Mouse (Mus musculus): ENCODE results near the gene Plxna3.
"Not testable (repeated sequence)": the region's sequence is repeated elsewhere in the genome, so short reads cannot be mapped to it uniquely, and the experiment has no call there.

Gene Plxna3

DNA sequence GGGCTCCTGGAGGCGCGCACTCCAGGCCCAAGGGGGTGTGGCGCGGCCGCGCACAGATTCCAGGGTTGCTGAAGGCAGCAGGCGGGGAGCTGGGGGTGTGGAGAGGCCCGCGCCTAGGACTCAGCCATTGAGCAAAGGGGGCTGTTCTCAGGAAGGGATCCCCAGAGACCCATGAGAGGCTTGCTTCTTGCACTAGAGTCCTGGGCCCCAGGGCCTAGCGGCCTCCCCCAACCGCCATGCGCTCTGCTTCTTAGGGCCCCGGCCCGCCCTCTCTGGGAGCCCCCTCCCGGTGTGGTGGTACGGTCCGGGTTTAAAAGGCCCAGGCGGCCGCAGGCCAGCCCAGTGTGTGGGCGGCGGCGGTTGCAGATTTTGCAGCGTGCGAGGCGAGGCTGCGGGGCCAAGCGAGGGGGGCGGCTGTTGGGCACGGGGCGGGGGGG lies at the start of gene Plxna3:
Gene Plxna3, plus strand, starts transcription at position 342 of the 437 bp plus-strand sequence.
- DNase-seq = peak; percentile 45 to 59

DNA sequence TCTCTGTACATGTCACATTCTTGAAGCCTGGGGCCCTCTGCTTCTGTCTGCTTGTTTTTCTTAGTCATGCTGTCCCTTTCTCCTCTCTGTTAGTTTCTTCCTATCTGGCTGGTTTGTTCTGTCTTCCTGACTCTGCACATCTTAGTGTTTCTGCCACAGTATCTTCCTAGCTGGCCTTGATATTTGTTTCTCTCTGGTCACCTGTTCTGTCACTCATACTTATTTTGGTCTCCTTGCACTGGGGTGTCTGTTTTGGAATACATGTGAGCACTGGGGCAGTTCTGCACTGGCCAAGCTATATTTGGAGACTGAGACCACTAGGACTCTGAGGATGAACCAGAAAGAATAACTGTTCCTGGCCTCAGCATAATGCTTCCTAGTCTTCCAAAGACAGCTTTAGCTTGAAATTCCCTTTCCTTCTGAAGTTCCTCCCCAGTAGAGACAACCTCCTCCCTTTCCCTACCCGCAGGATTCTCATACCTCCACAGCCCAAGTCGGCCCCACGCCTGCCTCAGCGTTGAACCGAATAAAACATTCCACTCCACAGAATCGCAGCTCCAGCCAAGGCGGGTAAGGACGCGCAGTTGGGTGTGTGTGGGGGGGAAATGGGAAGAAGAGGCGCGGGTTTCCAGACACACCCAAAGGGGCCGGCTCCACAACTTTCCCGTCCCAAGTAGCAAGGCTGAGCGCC lies 47.7 kb upstream of the Plxna3 start:
- no peak for DNase-seq

DNA sequence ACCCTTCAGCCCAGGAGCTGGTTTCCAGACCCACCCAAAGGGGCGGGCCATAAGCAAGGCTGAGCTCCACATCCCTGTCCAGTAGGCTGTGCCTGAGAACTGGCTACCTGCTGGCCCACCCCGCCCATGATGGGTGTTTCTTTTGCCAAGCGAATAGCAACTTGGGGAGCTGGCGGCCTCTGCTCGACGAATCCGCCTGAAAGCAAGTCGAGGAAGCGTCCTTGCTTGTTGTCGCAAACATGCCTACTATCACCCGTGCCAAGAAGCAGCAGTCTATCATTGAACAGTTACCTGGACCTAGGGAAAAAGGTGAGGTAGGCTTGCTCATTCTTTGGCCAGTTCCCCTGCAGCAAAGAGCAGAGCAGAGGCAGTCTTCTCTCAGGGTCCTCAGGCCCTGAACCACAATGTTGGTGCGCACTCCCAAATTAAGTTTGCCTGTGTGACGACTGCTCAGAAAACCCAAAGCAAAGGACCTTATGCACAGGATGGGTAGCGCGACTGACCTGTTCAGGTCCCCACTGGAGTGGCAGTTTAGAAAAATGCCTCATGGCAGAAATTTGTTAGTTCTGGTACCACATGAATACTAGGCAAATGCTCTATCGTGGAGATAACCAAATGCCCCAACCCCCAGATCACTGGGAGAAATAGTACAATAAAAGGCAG lies 47.0 kb upstream of the Plxna3 start, which contains the start of the genes Taz and Dnase1l1:
Gene Taz, plus strand, starts transcription at position 181 of the 663 bp plus-strand sequence.
Gene Dnase1l1, minus strand, starts transcription at position 606 of the 663 bp plus-strand sequence.
- peak; percentile 46 to 69 for DNase-seq

DNA sequence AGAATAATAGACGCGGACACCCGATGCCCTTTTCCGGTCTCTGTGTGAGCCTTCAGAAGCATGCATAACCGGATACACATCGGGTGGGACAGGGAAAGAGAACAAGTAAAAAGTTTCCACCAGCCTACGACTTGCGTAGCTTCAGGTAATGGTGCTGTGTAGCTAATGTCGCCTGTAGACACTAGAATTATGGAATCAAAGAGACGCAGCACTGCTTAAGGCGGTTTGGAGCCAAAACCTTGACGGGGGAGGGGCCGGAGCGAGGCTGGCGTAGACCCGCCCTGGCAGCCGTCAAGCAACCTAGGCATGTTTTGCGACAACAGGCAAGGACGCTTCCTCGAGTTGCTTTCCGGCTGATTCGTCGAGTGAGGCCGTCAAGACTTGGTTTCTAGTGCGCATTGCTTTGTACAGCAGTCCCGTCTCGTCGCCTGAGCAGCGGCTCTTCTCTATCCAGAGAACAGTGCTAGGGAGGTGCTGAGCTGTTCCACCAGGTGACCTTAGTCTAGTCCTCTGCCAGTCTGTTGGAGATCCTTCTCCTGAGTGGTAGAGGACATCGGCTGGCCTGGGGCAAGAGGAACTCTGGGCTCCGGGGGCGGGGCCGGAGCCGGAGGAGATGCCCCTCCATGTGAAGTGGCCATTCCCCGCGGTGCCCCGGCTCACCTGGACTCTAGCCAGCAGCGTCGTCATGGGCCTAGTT lies 46.3 kb upstream of the Plxna3 start:
- DNase-seq = peak; percentile 82 to 89

DNA sequence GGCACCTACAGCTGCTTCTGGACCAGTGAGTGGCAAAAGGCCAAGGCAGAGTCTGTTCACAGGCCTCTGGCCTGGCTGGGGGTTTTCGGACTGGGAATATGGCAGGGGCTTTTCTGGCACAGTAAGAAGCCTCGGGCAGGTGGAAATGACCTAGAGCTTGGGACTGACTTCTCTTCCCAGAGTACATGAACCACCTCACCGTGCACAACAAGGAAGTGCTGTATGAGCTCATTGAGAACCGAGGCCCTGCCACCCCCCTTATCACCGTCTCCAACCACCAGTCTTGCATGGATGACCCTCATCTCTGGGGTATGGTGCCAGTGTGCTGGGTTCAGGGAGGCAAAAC lies 45.8 kb upstream of the Plxna3 start:
- DNase-seq = no peak

DNA sequence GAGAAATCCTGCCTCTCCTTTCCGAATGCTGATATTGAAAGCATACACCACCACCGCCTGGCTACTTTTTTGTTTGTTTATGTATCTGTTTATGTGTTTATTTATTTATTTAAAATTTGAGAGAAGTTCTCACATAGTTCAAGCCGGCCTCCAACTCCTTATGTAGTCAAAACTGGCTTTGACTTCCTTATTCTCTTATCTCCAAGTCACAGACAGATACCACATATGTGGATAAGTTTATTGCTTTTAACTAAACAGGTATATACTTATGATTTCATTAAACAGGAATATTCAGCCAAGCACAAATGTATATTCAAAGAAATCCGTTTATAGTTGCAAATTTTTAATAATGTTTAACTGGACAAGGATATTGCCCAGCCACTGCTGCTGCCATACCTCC lies 35.4 kb upstream of the Plxna3 start:
- DNase-seq = no peak

DNA sequence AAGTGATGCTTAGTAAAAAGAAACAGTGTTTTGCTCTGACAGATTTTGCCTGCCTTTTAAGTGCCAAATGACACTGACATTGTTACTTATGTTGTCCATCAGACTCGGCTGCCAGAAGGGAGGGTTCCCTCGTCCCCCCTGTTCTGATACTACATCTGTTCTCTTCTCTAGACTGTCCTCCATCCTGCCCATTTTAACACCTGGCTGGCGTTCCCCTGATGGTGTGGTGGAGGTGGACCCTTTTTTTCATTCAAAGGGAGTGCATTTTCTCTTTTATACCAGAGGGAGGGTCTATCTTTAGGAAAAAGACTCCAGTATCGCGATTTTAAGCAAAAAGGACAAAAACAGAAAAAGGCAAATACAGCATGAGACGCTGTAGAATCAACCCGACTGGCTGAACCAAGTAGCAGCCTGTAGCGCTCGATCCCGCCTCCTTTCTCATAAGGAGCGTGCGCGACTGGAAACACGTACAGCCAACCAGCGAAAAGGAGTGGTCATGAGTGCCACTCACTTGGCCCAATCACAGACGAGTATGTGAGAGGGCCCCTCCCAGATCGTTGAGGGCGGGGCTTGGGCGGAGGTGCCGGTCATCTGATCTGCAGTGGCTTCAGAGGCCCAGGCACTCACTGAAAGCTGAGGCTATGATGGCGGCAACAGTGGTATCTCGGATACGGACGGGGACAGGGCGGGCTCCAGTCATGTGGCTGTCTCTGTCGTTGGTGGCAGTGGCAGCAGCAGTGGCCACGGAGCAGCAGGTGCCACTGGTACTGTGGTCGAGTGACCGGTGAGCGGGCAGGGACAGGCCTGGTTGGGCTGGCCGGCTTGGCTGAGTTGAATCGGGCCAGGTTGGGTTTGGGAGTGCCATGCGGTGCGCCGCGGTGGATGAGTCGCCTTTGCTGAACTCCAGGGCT lies 32.1 kb upstream of the Plxna3 start, which contains the start of gene Atp6ap1:
Gene Atp6ap1, plus strand, starts transcription at position 560 of the 911 bp plus-strand sequence.
- DNase-seq = peak; percentile 93

DNA sequence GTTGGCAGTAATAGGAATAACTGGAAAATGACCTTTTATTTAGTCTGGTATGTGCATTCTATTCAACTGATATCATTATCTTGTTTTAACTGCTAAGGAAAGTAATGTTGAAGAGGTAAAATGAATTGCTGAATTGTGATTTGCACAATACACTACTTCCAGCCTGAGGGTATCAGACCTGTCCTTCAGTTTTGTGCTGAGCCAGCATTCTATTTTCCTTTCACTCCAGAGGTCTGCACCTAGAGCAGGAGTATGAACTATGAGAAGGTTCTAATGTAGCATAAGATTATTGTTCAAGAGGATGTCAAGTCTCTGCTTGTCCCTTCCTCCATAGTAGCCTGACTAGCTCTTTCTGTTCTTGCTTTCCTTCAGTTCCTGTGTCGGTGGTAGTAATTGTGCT lies 30.5 kb upstream of the Plxna3 start:
- no peak for DNase-seq

DNA sequence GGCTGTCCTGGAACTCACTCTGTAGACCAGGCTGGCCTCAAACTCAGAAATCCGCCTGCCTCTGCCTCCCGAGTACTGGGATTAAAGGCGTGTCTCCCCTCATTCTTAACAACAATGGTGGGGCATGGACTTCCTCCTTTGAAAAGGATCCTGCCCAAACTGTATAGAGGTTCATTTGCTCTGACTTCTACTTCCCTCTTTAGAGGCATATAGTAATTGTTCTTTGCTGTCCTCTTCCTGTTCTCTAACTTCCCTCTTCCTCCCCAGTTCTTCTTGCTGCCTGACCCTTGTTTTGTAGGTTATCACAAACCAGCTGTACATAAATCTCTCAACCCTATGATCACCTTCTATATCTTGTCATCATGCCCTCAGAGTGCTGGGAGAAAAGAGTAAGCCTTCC lies 29.1 kb upstream of the Plxna3 start:
- DNase-seq = no peak

DNA sequence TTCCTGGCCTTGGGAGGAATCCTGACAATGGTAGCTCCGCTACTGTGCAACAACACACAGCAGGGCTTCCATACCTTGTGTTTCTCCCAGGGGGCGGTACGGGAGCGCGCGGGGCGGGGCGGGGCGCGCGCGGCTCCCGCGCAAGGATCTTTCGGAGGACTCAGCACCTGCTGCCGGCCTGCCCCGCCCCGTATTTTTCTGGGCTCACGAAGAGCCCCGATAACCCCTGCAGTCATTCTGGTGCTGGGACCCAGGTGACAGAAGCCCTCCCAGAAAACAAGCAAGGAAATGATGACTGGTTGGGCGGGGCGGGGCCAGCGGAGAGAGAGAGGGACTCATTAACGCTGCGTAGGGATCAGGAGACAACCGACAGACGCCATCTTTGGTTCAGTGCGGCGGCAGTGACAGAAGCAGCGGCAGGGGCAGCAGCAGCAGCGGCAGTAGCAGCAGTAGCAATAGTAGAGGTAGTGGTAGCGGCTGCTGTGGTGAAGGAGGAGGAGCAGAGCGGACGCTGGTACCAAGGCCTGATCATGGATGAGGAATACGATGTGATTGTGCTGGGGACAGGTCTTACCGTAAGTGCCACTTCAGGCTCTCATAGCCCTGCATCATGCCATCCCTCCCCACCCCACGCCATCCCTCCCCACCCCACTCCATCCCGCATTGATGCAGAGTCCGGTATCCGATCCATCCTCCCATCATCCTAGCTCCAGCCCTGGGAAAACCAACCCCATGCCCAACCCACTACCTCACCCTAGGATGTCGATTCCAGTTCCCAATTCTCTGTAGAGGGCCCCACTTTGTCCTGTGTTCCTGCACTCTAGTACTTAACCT lies 23.8 kb upstream of the Plxna3 start, which contains the start of gene Gdi1:
Gene Gdi1, plus strand, starts transcription at position 132 of the 834 bp plus-strand sequence.
- DNase-seq = peak; percentile 77 to 80

DNA sequence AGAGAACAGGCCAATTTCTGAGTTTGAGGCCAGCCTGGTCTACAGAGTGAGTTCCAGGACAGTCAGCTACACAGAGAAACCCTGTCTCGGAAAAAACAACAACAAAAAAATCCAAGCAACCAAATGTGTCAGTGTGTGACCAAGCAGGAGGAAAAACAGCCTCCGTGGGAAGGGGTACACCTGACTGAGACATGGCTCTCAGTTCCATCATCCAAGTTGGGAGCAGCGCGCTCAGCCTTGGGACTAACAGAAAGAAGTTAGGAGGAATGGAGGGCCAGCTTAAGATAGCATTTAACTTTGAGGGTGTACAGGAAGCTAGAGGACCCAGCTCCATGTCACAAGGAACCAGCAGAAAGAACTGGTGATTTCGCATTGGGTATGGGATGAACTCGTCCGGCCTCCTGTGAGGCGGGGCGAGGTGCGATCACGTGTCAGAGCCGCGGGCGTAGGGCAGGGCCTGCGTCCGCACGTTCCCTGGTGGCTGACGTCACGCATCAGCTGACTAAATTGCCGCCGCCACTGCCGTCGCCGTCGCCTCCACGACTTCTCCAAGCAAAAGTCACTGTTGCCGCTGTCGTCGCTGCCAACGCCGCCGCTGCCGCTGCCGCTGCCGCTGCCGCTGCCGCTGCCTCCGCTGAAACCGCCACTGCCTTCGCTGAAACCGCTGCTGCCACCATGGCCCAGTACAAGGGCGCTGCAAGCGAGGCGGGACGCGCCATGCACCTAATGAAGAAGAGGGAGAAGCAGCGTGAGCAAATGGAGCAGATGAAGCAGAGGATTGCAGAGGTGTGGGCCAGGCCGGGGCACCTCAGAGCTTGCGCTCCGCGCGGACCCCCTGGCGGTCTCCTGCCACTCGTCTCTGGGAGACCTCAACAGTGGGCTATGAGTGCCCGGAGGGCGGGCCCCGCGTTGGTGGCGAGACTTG lies 16.1 kb upstream of the Plxna3 start, which contains the start of gene Fam50a:
Gene Fam50a, plus strand, starts transcription at position 494 of the 925 bp plus-strand sequence.
- DNase-seq = peak; percentile 80 to 90

DNA sequence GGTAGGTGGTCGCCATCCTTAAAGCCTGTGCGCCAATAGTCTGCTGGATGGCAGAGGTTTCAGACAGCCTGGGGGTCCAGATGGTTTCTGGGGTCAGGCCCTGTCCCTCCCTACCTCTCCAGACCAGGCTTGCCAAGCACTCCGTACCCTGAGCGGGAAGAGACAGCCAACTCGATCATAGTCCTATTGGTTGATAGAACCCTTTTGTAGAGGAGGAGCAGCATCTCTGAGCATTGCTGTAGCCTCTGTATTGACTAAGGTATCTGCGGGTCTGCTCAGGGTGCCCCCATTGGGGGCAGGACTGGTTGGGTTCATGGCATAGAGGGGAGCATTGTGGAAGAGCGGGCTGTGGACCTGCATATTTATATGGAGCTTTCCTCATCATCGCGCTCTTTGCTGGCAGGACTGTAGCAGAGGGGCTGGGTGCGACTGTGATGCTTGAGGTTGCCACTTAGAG lies 377 bp downstream of the Plxna3 start:
- no peak for DNase-seq

DNA sequence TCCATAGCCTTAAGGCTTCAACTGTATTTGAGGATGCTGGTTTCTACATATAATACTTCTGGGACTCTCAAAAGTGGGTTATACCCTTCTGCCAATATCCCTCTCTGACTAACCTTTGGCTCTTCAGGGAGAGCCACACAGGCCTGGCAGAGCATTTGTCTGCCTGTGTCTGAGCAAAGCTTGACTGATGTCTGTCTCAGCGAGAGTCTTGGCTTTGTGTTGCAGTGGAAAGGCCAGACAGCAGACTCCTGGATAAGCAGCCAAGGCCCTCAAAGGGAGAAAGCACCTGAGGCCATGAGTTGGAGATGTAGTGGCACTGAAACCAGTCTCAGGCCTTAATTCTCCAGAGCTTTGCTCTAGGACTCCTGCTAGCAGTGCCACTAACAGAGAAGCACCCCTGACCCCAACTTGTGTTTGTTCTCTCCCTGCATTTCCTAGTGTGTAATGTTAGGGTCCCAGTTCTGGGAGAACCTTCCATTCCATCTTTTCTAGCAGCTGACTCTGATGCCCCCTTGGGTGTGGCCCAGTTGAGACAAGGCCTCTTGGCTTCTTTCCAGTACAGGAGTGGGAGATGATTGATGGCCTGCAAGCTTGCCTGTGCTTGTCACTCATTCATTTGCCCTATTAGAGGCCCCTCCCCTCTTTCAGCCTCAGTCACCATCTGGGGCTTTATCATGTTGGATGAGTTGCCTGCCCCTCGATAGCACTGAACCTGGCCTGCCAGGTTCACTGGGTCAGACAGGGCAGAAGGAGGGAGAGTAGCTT lies 1.5 kb downstream of the Plxna3 start:
- no peak for DNase-seq

DNA sequence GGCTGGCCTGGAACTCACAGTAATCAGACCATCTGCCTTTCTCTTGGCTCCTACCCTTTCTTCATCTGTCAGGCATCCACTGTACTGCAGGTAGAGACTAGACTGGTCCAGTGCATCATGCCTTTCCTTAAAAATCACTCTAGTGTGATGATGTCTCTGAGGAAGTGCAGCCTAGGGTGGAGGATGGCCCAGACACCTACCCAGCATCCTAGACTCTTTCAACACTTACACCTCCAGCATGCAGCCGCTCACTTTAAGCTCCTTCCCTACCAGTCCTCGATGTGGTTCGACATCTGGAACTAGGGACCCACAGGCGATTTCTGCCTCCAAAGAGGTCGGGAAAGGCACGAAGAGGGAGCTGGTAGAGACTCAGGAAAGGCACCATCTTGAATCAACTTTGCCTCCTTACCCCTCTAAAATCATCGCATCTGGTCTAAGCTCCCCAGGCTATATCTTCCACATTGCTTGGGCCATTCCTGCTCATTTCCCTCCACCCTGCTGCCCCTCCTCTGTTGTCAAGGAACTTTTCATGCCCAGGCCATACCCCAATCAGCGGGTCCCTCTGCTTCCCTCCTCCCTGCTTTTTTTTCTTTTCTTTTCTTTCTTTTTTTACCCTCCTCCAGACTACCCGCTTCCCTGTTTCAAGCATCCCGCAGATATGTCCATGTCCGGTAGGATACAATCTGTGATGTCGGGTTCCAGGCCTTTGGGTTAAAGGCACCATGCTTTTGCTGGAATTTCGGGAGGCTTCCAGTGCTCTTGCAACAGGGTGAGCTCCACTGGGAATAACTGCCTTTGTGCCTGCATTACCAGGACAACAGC lies 24.0 kb downstream of the Plxna3 start:
- DNase-seq = no peak

DNA sequence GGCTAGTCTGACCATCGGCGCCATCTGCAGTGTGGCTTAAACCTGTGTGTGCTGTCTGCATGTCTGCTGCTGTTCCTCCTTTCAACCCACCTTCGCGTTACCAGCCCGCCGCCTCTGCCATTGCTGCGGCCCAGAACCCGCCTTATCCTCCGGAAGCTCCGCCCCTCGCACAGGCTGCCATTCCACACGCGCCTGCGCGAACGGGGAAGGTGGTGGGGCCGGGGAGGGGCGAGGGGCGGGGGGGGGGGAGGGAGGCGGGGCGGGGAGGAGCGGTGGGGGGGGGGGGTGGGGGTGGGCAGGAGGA lies 24.6 kb downstream of the Plxna3 start, which contains the start of gene Lage3:
Gene Lage3, minus strand, starts transcription at position 152 of the 304 bp plus-strand sequence.
- DNase-seq = peak; percentile 78 to 87

DNA sequence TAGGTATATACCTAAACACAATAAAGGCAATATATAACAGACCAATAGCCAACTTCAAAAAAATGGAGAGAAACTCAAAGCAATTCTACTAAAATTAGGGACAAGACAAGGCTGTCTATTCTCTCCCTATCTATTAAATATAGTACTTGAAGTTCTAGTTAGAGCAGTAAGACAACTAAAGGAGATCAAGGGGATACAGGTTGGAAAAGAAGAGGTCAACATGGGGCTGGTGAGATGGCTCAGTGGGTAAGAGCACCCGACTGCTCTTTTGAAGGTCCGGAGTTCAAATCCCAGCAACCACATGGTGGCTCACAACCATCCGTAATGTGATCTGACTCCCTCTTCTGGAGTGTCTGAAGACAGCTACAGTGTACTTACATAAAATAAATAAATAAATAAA lies 28.2 kb downstream of the Plxna3 start:
- DNase-seq = not testable (repeated sequence)

DNA sequence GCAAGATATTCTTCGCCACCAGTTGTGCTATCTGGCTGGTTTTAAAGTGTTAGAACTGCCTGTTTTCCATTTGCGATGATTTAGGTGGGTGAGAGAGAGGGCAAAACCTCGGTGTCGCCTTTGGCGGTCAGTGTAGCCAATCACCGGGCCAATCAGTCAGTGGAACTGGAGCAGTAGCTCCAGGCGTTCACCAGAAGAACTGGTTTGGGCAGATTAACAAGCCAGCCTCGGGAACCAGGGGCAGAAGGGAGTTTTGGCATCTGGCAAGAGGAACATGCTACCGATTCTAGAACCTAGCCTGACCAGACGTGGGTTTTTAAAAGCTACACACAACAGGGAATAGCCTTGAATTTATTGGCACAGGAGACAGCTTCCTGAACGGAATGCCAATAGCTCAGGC lies 30.3 kb downstream of the Plxna3 start:
- no peak for DNase-seq

DNA sequence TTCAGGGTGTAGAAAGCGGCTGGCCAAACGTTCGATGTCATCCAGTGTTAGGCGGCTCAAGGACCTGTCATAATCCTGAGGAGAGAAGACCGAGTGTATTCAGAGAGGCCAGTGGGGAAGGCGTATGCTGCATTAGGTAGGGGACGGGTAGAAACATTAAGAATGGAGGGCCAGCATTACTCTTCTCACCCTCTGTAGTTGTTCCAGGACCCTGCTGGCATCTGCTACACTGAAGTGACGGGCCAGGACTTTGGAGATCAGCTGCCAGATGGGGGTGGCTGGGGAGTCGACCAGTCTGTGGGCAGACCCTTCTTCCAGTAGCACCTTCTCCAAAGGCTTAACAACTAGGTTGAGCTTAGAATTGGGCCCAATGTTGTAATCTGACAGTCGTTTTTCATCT lies 38.6 kb downstream of the Plxna3 start:
- DNase-seq = no peak
